Mouse (Mus musculus) limb, embryonic 12.5 days (tissue): ENCODE measurements at regions not wholly inside any gene's neighbourhood (a gene's known extent, or its start where the extent isn't known, plus 50 kb on each side); places are given as distances from the start of the nearest gene placed in this dataset.

Experiments
- ATAC-seq: fragments of 200-750 bp; cut with Nextera tagmentation; 2 replicates; pipeline ENCODE4 v1.8.0; 2017; ENCODE audit warnings: low read depth, moderate TSS enrichment; ENCODE audit not compliant: insufficient number of reproducible peaks, insufficient read depth, low FRiP score, low TSS enrichment
- H3K27ac ChIP-seq: fragments of 300-500 bp; sonication (generic); 2 replicates; pipeline ENCODE4 v1.5.1; 2016; ENCODE audit warnings: mild to moderate bottlenecking, moderate library complexity
- H3K27me3 ChIP-seq: fragments of 300-500 bp; sonication (generic); 2 replicates; pipeline ENCODE4 v1.6.1; 2016; ENCODE audit warnings: mild to moderate bottlenecking, moderate library complexity
- H3K36me3 ChIP-seq: fragments of 300-500 bp; sonication (generic); 2 replicates; pipeline ENCODE4 v1.6.1; 2016; ENCODE audit warnings: mild to moderate bottlenecking, moderate library complexity
- H3K4me1 ChIP-seq: fragments of 300-500 bp; sonication (generic); replicated peaks from 2 replicates; pipeline ENCODE4 v1.6.1; 2016
- H3K4me2 ChIP-seq: fragments of 300-500 bp; sonication (generic); 2 replicates; pipeline ENCODE4 v1.6.1; 2016; ENCODE audit warnings: mild to moderate bottlenecking, moderate library complexity
- H3K4me3 ChIP-seq: fragments of 300-500 bp; sonication (generic); replicated peaks from 2 replicates; pipeline ENCODE4 v1.5.1; 2016; ENCODE audit warnings: mild to moderate bottlenecking
- H3K9ac ChIP-seq: fragments of 300-500 bp; sonication (generic); replicated peaks from 2 replicates; pipeline ENCODE4 v1.6.1; 2016; ENCODE audit warnings: mild to moderate bottlenecking, moderate library complexity
- H3K9me3 ChIP-seq: fragments of 300-500 bp; sonication (generic); 2 replicates; pipeline ENCODE4 v1.6.1; 2016; ENCODE audit warnings: mild to moderate bottlenecking, moderate library complexity
- WGBS: fragments of 180-500 bp; shearing (Covaris S2); methylation state at CpG from one replicate; pipeline ENCODE4 v1.1.7; 2016; 5-methylcytosine and 5-hydroxymethylcytosine counted together

DNA sequence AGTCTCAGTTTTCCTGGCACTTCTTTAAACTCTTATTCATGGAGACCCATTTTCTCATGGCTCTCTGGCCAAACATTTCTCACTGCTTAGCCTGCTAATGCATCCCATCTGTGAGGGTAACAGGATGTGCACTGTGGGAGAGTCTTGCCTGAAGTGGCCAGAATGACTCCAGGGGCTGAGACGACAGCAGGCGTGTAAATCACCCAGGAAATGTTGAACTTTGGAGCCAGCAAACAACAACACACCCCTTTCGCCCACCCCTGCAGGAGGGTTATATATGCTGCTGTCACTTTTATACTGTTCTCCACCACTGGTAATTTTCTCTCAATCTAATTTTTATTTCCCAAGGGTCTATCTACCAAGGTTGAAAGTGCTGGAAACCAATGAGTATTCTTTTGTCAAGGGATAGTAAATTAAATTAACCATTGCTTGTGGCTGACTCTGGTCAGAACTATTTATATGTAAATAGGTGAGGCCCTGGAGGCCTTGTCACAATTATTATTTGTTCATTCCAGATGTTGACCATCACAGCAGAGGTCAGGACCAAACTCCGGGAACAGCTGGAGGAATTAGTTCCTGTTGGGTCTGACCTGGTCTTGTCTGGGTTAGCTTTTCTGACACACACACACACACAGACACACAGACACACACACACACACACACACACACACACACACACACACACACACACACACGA, 378.2 kb downstream of the Nucb2 start:
- ATAC-seq, result no peak
- WGBS, result 15% methylated on average over 5 of the region's 5 CpGs

GRCm38 (mm10) chr7:116893846-116894245, 389.7 kb downstream of the Nucb2 start:
- Histone ChIP-seq H3K9me3 (no peaks in the 10 kb centered on the region), H3K9ac (no peak overlapping the region), H3K36me3 (no peaks in the 10 kb centered on the region), H3K4me2 (no peak overlapping the region), H3K4me3 (no peak overlapping the region), H3K4me1 (peaks cover 6% of the 10 kb centered on the region), H3K27me3 (no peaks in the 10 kb centered on the region), H3K27ac (no peak overlapping the region)
- peak; percentile 63; the same call in 1 of the 2 replicates for ATAC-seq
- WGBS, result 17% methylated on average over 6 of the region's 6 CpGs

More for the DNA sequence above, 378.2 kb downstream of the Nucb2 start:
- Histone ChIP-seq H3K4me1 (no peaks in the 10 kb centered on the region; the same call in 1 of the 2 replicates), H3K27ac (no peak overlapping the region), H3K9ac (no peak overlapping the region), H3K4me2 (no peak overlapping the region), H3K4me3 (no peak overlapping the region), H3K27me3 (no peaks in the 10 kb centered on the region), H3K9me3 (no peaks in the 10 kb centered on the region), H3K36me3 (no peaks in the 10 kb centered on the region)

DNA sequence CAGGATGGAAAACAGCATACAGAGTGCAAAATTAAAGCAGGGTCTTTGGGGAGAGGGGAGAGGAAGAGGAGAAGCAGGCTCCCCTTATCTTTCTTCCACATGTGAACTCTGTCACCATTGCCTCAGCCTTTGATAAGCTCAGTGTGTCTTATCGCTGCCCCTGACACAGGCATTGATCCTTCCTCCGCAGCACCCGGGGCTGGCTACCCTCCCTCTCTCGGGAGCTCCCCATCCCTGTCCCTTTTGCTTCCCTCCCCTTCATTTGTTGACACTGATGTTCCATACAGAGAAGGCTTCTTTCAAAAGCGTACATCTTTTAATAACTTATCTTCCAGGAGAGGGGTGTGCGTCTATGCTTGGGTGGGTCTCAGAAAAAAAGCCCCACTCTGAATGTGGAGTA, 411.6 kb downstream of the Nucb2 start:
- Histone ChIP-seq H3K27ac (no peak overlapping the region), H3K9me3 (no peaks in the 10 kb centered on the region), H3K9ac (no peak overlapping the region), H3K4me3 (no peak overlapping the region), H3K36me3 (no peaks in the 10 kb centered on the region), H3K4me1 (no peaks in the 10 kb centered on the region), H3K4me2 (no peak overlapping the region), H3K27me3 (no peaks in the 10 kb centered on the region)
- 61% methylated on average over 6 of the region's 6 CpGs for WGBS
- no peak for ATAC-seq

DNA sequence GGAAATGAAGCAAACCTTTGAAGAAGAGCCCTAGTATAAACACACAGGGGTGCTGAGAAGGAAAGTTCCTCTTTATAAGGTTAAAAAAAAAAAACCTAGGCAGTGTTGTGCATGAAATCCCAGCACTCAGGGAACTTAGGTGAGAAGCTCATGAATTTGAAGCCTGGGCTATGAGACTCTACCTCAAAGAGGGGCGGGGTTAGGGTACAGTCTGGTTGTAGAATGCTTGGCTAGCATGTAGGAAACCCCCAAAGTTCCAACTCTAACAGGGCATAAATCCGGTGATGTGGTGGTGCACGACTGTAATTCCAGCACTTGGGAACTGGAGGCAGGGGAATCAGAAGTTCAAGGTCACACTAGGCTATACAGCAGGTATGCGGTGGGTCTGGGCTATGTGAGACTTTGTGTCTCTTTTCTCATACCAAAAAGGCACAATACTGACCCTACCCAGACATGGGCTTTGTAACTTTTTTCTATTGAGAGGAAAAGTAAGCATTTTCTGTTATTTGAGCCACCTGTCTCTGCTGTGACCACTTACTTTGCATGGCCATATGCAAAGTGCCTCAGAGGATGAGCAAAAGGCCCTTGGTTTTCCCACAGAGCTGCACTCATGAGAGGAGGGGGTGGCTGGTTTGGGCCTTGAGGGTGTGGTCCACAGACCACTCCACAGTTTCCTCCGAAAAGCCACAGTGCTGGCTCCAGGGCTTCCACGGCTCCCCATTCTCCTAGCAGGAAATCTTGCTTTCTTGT, 413.9 kb downstream of the Nucb2 start:
- Histone ChIP-seq H3K9ac (no peak overlapping the region), H3K9me3 (no peaks in the 10 kb centered on the region), H3K4me1 (no peaks in the 10 kb centered on the region), H3K36me3 (no peaks in the 10 kb centered on the region), H3K27ac (no peak overlapping the region), H3K4me3 (no peak overlapping the region), H3K27me3 (no peaks in the 10 kb centered on the region), H3K4me2 (no peak overlapping the region)
- no peak for ATAC-seq
- 87% methylated on average over 6 of the region's 6 CpGs for WGBS

DNA sequence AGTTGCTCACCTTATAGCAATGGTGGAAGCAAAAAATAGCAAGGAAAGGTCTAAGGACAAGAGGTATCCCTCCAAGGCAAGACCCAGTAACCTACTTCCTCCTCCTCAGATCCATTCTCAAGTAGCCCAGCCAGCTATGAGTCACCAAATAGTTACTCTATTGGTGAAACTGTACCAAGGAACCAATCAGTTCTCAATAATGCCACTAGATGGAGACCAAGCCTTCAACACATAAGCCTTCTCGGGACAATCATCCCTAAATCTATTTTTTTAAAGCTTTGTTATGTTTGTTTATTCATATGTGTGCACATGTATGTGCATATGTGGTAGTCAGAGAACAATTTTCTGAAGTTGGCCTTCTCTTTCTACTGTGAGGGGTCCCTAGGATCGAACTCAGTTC, 434.3 kb upstream of the Xylt1 start:
- no peaks in the 10 kb centered on the region for H3K9me3 ChIP-seq
- no peak overlapping the region for H3K27ac ChIP-seq
- ATAC-seq, result no peak
- H3K36me3 ChIP-seq, result no peaks in the 10 kb centered on the region
- no peak overlapping the region for H3K9ac ChIP-seq
- H3K4me2 ChIP-seq, result no peak overlapping the region
- WGBS, result 85% methylated on average over 2 of the region's 2 CpGs
- no peak overlapping the region for H3K4me3 ChIP-seq
- H3K27me3 ChIP-seq, result no peaks in the 10 kb centered on the region
- H3K4me1 ChIP-seq, result no peaks in the 10 kb centered on the region

- H3K4me3 ChIP-seq, result no peak overlapping the region
- no peak overlapping the region for H3K9ac ChIP-seq
- no peaks in the 10 kb centered on the region for H3K9me3 ChIP-seq
- H3K27me3 ChIP-seq, result no peaks in the 10 kb centered on the region
- no peak overlapping the region for H3K4me2 ChIP-seq
- H3K4me1 ChIP-seq, result no peaks in the 10 kb centered on the region
- no peak overlapping the region for H3K27ac ChIP-seq
- 74% methylated on average over 14 of the region's 14 CpGs for WGBS
- no peak for ATAC-seq
- no peaks in the 10 kb centered on the region for H3K36me3 ChIP-seq
Measured at GRCm38 (mm10) chr7:116959196-116959895, 421.4 kb upstream of the Xylt1 start.

DNA sequence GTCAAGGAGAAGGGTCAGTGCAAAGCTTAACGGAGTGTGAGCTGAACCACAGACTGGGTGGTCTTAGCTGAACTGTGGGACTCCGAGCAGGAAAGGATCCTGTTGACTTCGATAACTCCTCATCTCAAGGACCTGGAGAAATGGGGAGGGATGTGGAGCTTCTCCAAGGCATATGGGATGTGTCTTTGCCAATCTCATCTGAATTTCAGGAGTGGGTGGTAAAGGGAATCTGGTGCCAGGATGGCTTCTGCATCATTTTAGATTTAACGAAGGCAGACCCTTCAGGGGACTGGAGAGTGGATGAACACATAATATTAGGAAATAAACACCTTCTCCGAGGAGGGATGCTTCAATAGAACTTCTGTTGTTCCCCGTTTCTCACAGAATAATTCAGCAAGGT, 416.9 kb upstream of the Xylt1 start:
- no peaks in the 10 kb centered on the region for H3K9me3 ChIP-seq
- no peak overlapping the region for H3K4me2 ChIP-seq
- no peak for ATAC-seq
- WGBS, result 58% methylated on average over 6 of the region's 6 CpGs
- H3K27me3 ChIP-seq, result no peaks in the 10 kb centered on the region
- H3K36me3 ChIP-seq, result no peaks in the 10 kb centered on the region
- H3K4me3 ChIP-seq, result no peak overlapping the region
- no peak overlapping the region for H3K9ac ChIP-seq
- H3K4me1 ChIP-seq, result no peaks in the 10 kb centered on the region
- H3K27ac ChIP-seq, result no peak overlapping the region

DNA sequence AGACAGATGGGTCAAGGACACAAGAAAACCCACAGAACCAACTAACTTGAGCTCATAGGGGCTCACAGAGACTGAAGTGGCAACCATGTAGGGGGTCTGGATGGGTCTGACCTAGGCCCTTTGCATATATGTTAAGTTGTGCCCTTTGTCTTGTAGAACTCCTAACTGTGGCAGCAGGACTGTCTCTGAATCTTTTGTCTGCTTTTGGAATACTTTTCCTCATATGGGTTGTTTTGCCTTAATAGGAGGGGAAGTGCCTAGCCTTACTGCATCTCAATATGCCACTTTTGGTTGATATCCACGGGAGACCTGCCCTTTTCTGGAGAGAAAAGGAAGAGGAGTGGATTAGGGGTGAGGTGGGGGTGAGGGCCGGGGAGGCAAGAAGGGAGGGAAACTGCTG, 389.4 kb upstream of the Xylt1 start:
- 60% methylated on average over 2 of the region's 2 CpGs for WGBS
- no peak overlapping the region for H3K4me3 ChIP-seq

DNA sequence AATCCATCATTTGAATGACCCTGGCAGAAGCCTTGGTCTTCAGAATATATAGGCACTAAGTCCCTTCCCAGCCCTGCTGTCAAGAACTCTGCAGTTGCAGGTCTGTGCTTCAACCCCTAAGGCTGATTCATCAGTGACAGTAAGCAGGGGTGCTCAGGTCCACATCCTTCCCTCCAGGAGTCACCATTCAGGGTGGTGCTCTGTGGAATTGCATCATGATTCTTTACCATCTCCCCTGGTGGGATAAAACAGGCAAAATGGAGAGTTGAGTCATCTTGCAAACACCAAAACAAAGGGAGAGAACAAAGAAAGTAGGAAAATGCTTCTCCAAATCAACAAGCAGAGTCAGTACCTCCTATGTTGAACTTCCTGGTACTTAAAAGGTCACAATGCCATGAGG, 388.6 kb upstream of the Xylt1 start:
- H3K4me3 ChIP-seq, result no peak overlapping the region
- no peak for ATAC-seq
- no peaks in the 10 kb centered on the region for H3K36me3 ChIP-seq
- no peaks in the 10 kb centered on the region for H3K4me1 ChIP-seq
- no peak overlapping the region for H3K27ac ChIP-seq
- no peaks in the 10 kb centered on the region for H3K27me3 ChIP-seq
- no peaks in the 10 kb centered on the region for H3K9me3 ChIP-seq
- no peak overlapping the region for H3K4me2 ChIP-seq
- no peak overlapping the region for H3K9ac ChIP-seq

More for the DNA sequence above, 389.4 kb upstream of the Xylt1 start:
- Histone ChIP-seq H3K27ac (no peak overlapping the region), H3K4me1 (no peaks in the 10 kb centered on the region), H3K9ac (no peak overlapping the region), H3K4me2 (no peak overlapping the region), H3K36me3 (no peaks in the 10 kb centered on the region), H3K9me3 (no peaks in the 10 kb centered on the region), H3K27me3 (no peaks in the 10 kb centered on the region)
- ATAC-seq, result no peak

- no peak overlapping the region for H3K27ac ChIP-seq
- WGBS, result 94% methylated on average over 3 of the region's 3 CpGs
- no peaks in the 10 kb centered on the region for H3K36me3 ChIP-seq
- no peak for ATAC-seq
- no peaks in the 10 kb centered on the region for H3K4me1 ChIP-seq
- H3K4me2 ChIP-seq, result no peak overlapping the region
- H3K27me3 ChIP-seq, result no peaks in the 10 kb centered on the region
- no peak overlapping the region for H3K4me3 ChIP-seq
- no peak overlapping the region for H3K9ac ChIP-seq
- H3K9me3 ChIP-seq, result no peaks in the 10 kb centered on the region
Measured at GRCm38 (mm10) chr7:116995770-116996169, 385.0 kb upstream of the Xylt1 start.

DNA sequence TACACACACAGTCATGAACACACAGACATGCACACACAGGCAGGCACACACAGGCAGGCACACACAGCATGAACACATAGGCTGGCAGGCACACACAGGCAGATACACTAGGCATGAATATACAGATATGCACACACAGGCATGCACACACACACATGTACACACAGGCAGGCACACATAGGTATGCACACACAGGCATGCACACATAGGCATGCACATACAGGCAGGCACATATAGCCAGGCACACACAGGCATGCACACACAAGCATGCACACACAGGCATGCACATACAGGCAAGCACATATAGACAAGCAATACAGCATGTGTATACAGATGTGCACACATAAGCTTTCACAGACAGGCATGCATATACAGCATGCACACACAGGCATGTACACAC, 377.6 kb upstream of the Xylt1 start:
- H3K4me3 ChIP-seq, result no peak overlapping the region
- H3K36me3 ChIP-seq, result no peaks in the 10 kb centered on the region
- no peak overlapping the region for H3K27ac ChIP-seq
- no peak for ATAC-seq
- no peak overlapping the region for H3K9ac ChIP-seq
- no peaks in the 10 kb centered on the region for H3K9me3 ChIP-seq
- no peaks in the 10 kb centered on the region for H3K27me3 ChIP-seq
- no peak overlapping the region for H3K4me2 ChIP-seq
- H3K4me1 ChIP-seq, result no peaks in the 10 kb centered on the region
